Mouse (Mus musculus) layer of hippocampus, postnatal 10 days (tissue): Measurements from ENCODE around the gene Tnfsf13. TPM values are rescaled to one million over a fixed set of nuclear protein-coding genes. Genes with fewer than 3 reads are reported as not detected.
"Not testable (repeated sequence)": the region's sequence is repeated elsewhere in the genome, so short reads cannot be mapped to it uniquely, and the experiment has no call there.

Experiments
- DNase-seq, 2 experiments: peaks; one replicate each; pipeline ENCODE4 v3.0.0; 2021; ENCODE audit warnings: low spot score in 2 of 2
- long read RNA-seq: library from polyadenylated mRNA; stranded (forward); transcript quantifications from one replicate; pipeline ENCODE4 v2.0.0, GENCODE M21; 2023
- total RNA-seq, 2 experiments: library from RNA; stranded (reverse); gene quantifications; 2 replicates each; pipeline ENCODE4 v1.2.3; 2021

Tnfsf13 gene
- 1 to 10 TPM; 1.1 to 1.2 TPM for total RNA-seq
- long read RNA-seq = 0 reads

DNA sequence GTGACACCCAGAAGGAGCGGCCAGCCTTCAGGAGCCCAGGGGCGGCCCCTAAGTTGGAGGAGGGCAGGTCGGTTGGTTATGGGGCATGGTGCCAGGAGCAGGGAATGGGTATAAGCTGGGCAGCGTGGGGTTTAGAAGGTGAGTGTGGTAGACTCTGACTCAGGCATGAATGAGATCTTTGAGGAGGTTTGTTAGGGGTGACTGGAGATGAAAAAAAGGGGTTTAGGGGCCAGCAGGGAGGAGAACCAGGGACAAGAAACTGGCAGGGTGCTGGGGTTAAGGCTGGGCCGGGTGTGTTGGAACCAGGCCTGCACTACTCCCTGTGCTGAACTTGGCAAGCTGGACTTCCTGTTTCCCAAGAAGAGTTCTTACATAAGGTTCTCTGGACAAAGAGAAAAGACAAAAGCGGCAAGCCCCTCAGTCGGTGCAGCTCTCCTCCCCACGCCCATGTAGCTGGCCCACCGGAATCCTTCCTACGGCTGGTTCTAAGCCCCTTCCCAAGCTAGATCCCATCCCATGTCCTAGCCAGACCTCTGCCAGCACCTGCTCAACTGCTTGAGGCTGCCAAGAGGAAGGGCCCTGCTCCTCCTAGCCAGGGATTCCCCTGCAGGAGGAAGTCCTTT is at the start of gene Tnfsf13:
Gene Tnfsf13, minus strand, starts transcription at position 259 of the 623 bp plus-strand sequence.
- peak in 1 of 2 experiments; percentile 59 for DNase-seq

- DNase-seq = not testable (repeated sequence)
These were observed 45.8 kb upstream of the Tnfsf13 start for GRCm38 (mm10) chr11:69731408-69731807.

DNA sequence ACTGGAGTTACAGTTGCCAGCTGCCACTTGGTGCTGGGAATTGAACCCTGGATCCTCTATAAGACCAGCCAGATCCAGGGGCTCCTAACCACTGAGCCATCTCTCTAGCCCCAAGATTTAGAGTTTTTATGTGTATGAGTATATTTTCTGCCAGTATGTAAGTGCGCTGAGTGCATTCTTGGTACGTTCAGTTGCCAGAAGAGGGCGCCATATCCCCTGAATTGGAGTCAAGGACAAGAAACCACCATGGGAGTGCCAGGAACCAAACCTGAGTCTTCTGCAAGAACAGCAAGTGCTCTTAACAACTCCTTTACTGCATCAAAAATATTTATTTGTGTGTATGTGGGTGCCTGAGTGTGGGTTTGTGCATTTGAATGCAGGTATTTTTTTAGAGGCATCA is 43.5 kb upstream of the Tnfsf13 start:
- DNase-seq = peak; percentile 34 to 48

DNA sequence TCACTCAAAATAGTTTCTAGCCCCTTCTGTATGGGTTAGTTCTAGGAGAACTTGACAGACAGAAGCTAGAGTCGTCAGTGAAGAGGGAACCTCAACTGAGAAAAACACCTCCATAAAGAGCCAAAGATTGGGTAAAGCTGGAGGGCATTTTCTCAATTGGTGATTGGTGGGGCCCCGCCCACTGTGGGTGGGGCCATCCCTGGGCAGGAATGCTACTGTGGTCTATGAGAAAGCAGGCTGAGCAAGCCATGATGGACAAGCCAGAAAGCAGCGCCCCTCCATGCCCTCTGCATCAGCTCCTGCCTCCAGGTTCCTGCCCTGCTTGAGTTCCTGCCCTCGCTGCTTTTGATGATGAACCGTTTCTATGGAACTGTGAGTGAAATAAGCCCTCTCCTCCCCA is 40.4 kb upstream of the Tnfsf13 start:
- DNase-seq = no peak

GRCm38 (mm10) chr11:69723074-69723473 is 37.5 kb upstream of the Tnfsf13 start:
- DNase-seq = no peak

GRCm38 (mm10) chr11:69720852-69721251 is 35.3 kb upstream of the Tnfsf13 start:
- DNase-seq = no peak

DNA sequence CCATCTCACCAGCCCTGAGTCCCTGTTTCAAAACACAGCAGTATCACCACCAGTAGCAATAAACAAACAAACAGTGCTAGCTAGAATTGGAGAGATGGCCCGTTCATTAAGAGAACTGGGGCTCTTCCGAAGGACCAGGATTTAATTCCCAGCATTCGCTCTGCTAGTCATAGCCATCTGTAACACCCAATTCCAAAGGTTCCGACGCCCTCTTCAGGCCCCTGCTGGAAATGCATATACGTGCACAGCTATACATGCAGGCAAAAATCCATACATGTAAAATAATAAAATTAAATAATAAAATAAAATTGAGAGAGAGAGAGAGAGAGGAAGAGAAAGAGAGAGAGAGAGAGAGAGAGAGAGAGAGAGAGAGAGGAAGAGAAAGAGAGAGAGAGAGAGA is 33.8 kb upstream of the Tnfsf13 start:
- DNase-seq = no peak

DNA sequence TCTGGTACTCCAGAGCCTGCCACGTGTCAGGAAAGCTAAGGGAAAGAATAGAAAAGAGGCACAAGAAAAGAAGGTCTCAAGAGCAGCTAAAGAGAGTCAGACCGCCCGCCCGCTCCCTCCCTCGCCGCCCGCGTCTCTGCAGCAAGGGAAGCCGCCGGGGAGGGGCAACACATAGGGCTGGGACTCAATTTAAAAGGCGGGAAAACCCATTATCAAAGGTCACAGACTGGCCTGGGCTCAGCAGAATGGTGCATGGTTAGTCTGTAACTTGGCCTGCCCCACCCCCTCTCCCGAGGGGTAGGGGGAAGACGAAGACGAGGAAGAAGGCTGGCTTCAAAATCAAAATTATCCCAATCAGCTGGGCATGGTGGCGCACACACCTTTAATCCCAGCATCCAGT is 33.1 kb upstream of the Tnfsf13 start:
- no peak for DNase-seq

- no peak for DNase-seq
These were observed 31.4 kb upstream of the Tnfsf13 start for GRCm38 (mm10) chr11:69716953-69717352.

DNA sequence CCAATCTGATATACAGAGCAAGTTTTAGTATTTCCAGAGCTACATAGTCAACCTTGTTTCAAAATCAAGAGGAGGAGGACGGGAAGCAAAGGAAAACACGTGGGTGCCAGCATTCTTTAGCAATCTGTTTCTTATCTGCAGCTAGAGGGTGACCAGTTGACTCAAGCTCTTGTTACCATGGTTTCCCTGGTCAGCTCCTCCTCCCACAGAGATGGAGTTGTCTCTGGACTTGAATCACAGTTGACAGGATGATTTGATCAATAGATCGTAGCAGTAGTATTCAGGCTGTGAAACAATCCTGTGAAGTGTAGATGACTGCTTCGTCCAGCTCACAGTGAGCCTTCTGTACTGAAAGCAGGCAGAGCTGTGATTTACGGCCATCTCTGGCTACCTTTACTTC is 30.3 kb upstream of the Tnfsf13 start:
- DNase-seq = no peak

GRCm38 (mm10) chr11:69715482-69715881 is 29.9 kb upstream of the Tnfsf13 start:
- peak; percentile 38 to 47 for DNase-seq

- DNase-seq = no peak
These were observed 29.2 kb upstream of the Tnfsf13 start for GRCm38 (mm10) chr11:69714636-69715329.

DNA sequence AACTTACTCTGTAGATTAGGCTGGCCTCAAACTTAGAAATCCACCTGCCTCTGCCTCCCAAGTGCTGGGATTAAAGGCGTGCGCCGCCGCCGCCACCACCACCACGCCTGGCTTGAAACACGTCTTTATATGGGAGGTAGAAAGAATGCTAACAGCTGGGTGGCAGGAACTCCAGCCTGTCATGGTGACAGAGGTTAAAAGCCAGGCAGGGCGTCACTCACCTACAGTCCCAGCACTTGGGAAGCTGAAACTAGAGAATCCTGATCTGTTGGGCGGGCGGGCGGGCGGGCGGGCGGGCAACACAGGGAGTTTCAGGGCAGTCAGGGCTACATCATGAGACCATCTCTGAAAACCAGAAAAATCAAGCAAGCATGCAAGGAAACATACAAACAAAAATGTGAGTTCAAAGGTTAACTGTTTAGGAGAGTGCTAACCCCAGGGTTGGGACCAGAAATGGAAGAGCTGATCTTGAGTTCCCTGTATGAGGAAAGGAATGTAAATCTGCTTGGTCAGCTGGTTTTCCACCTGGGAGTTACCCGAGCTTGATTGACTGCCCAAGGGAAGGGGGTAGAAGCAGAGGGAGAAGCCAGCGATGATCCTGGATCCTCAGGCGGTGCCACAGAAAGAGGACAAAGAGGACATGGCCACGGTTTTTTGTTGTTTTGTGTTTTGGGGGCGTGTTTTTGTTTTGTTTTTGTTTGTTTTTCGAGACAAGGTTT is 27.5 kb upstream of the Tnfsf13 start:
- DNase-seq = no peak

DNA sequence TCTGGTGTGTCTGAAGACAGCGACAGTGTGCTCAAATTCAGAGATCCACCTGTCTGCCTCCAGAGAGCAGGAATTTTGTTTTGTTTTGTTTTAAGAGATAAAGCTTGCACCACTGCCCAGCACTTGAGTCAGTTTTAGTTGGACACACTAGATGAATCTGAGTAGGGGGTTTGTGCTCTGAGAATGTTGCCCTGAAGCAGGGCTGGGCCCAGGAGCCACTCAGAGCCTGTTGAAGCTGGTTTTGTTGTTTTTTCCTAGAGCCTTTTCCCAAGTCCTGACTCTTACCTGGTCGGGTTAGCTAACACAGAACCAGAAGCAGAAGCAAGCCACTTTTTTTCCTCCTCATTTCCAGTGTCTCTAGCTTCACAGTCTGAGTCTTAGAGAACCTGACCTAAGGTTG is 25.5 kb upstream of the Tnfsf13 start:
- DNase-seq = no peak

GRCm38 (mm10) chr11:69710470-69710869 is 24.9 kb upstream of the Tnfsf13 start:
- no peak for DNase-seq

DNA sequence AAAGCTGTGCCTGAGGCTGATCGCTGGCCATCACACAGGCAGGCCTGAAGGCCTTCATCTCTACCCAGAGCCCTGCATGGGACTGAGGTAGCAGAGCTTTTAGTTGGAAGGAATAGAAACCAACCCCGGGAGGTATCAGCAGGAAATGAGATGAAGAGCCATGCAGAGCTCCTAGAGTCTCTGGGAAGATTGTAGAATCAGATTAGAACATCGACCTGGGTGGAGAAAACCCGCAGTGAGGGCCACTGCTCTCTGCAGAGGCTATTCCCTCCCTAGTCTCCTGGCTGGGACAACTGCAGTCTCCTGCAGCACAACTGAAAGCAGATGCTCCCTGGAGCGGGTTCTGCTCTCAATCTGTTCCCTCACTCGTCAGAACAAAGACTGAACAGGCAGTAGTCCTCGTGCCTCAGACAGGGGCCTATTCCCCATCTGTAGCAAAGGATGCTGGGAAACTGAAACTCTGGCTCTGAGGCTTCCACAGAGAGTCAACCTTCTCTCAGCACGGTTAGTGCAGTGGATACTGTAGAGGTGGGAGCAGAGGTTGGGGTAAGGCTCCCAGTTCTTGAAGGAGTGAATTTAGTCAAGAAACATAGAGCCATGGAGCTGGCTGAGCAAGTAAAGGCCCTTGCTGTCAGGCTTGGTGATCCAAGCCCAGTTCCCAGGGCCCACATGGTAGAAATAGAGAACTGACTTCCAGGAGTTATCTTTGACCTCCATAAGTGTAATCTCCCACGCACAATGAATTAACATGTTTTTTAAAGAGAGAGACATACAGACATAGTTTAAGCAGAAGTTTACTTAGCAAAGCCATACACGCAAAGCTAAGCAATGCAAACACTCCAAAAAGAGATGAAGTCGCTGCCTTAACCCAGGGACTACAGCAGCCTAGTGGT is 24.2 kb upstream of the Tnfsf13 start:
- DNase-seq = peak in 1 of 2 experiments; percentile 21

DNA sequence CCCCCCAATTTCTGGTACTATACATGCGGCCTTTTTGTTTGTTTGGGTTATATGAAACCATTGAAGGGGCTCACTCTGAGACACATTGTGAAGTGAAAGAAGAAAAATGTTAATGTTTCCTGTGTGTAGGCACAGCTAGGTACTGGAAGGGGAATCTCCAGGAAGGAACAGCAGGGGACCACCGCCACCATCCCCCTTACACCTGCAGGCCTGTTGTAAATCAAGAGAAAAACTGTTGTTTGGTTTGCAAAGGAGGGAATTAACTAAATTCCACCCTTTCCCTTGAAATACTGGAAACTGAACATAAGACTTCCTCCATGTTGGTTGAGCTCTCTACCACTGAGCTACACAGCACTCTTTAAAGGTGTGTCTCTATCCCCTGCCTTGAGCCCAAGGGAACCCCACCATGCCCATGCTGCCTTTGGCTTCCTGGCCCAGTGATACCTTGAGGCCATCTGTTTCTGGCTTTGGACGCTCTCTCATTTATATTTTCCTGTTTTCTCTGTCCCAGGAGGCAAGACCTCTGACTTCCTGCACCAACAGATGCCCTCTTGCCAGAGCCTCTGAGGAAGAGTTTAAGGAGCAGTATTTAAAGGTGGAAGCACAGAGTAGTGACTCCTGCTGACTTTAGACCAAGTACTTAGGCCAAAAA is 23.2 kb upstream of the Tnfsf13 start:
- DNase-seq = no peak

GRCm38 (mm10) chr11:69707873-69708381 is 22.3 kb upstream of the Tnfsf13 start:
- no peak for DNase-seq

DNA sequence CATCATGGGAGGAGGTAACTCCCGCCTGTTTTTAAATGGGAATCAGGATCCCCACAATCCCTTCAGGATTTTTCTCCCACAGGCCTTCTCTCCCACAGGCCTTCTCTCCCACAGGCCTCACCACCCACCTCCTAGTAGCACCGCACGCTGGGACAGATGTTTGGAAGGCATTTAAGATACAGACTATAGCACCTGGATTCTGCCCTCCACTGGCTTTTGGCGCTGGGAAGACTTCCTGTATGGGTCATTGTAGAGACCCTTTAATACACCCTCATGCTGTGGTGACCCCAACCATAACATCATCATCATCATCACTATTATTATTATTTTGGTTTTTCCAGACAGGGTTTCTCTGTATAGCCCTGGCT is 21.9 kb upstream of the Tnfsf13 start:
- no peak for DNase-seq

DNA sequence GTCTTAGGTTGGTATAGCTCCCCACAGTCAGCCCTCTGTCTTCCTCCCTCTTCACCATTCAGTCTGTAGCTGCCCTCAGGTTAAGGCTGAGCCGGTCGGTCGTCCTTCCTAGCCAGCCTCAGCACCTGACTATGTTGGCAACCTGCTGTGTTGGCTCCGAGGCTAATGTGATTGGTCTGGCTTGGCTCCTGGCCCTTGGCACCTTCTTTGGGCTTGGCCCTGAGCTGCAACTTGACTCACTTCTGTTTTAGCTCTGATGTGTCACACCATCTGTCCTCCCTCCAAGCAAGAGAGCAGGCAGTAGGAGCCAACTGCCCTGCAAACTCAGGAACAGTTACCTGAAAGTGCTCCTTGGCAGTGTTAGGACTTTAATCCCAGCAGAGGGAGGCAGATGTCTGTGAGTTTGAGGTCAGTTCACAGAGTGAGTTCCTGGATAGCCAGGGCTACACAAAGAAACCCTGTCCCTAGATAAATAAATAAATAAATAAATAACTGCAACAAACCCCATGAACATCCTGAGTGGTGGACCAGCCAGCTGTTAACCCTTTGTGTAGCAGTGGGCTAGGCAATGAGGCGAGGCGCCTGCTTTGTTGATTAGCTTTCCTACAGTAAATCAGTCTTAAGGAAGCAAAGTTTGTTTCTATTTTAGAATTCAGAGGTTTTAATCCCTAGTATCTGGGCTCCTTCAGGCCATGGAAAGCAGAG is 21.3 kb upstream of the Tnfsf13 start:
- DNase-seq = peak; percentile 51 to 62
